14 mouse cellular contexts compared by ENCODE assay signal in the genomic region with DNA sequence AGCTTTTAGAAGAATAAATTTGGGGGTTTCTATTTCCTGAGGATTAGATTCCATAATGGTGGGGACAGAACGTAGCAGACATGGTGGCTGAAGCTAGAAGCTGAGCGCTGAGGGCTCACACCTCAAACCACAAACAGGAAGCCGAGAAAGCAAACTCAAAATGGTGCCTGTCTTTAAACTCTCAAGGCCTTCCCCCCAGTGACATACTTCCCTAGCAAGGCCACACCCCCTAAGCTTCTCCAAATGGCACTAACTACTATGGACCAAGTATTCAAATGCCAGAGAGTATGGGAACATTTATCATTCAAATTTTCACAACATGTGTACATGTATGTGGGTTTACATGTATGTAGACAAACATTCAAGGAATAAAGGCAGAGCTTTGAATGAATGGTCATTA. TPM values are rescaled to one million over a fixed set of nuclear protein-coding genes. Genes with fewer than 3 reads are reported as not detected.
DNase-seq lines count a peak whose midpoint lies in the region; ATAC-seq and TF ChIP-seq lines count a peak whose summit lies in the region.
"Had no signal": no experiment of that assay in that cellular context is flagged by ENCODE, and none has a peak within 500 bp of the region (broad histone marks: within the 10 kb centered on the region; RNA-seq: fewer than 3 reads in every experiment).

No protein-coding gene starts in this region.

- H3K4me1 ChIP-seq in heart, embryonic 11.5 days (ENCODE audit: control insufficient read depth, insufficient read depth, low read length): peaks cover 33% of the 10 kb centered on the region
- peaks cover 14% of the 10 kb centered on the region for H3K4me1 ChIP-seq in stomach, postnatal 0 days (replicated peaks; ENCODE audit: control insufficient read depth, insufficient read depth)

- no peaks in the 10 kb centered on the region for H3K9me3 ChIP-seq in heart, embryonic 11.5 days (replicated peaks; ENCODE audit: control insufficient read depth, low read length)
- no peaks in the 10 kb centered on the region for H3K9me3 ChIP-seq in stomach, postnatal 0 days (ENCODE audit: control insufficient read depth, low read length)
- H3K9me3 ChIP-seq: heart, embryonic 15.5 days; limb, embryonic 12.5 days; neural tube, embryonic 12.5 days had no signal

- TF ChIP-seq CTCF in stomach, postnatal 0 days (IDR thresholded peaks at IDR 0.05; ENCODE audit: low read depth): no peak

- intact Hi-C loops in left cerebral cortex, postnatal 36 days (cut with DNase I): no loop called here

- no peak for TF ChIP-seq EP300 in stomach, postnatal 0 days (optimal IDR thresholded peaks at IDR 0.05)

- H3K4me3 ChIP-seq in heart, embryonic 11.5 days (ENCODE audit: low read depth, low read length): no peak overlapping the region
- H3K4me3 ChIP-seq in stomach, postnatal 0 days (ENCODE audit: low read depth, low read length): no peak overlapping the region
- H3K4me3 ChIP-seq: heart, embryonic 15.5 days; limb, embryonic 12.5 days; neural tube, embryonic 12.5 days had no signal

- DNase-seq in heart, adult 11 months: peak; percentile 70
- DNase-seq in 416B (ENCODE audit: low read depth): peak; percentile 83
- peak; percentile 52 for DNase-seq in ZHBTc4 (ENCODE audit: low read depth, low spot score)
- no peak for DNase-seq in stomach, postnatal 0 days (ENCODE audit: low spot score)
- DNase-seq in left cerebral cortex, postnatal 36 days (ENCODE audit: low spot score in 2 of 2): no peak
- no peak for DNase-seq in right cerebral cortex, postnatal 36 days (ENCODE audit: low spot score in 2 of 2)
- DNase-seq: kidney, adult 11 months had no signal

- H3K27me3 ChIP-seq in heart, embryonic 11.5 days (ENCODE audit: control insufficient read depth, insufficient read depth, low read length): no peaks in the 10 kb centered on the region
- no peaks in the 10 kb centered on the region for H3K27me3 ChIP-seq in stomach, postnatal 0 days (ENCODE audit: control insufficient read depth, insufficient read depth, low read length)
- H3K27me3 ChIP-seq: heart, embryonic 15.5 days; limb, embryonic 12.5 days; neural tube, embryonic 12.5 days had no signal

- WGBS in heart, embryonic 11.5 days (ENCODE audit: insufficient replicate concordance): 82% methylated on average over 3 of the region's 3 CpGs
- 87% methylated on average over 3 of the region's 3 CpGs for WGBS in stomach, postnatal 0 days

- no peak overlapping the region for H3K4me2 ChIP-seq in heart, embryonic 11.5 days
- no peak overlapping the region for H3K4me2 ChIP-seq in stomach, postnatal 0 days (replicated peaks; ENCODE audit: low read depth)
- H3K4me2 ChIP-seq: heart, embryonic 15.5 days; limb, embryonic 12.5 days; neural tube, embryonic 12.5 days had no signal

- no peaks in the 10 kb centered on the region for H3K36me3 ChIP-seq in heart, embryonic 11.5 days (ENCODE audit: control insufficient read depth, insufficient read depth, low read length)
- no peaks in the 10 kb centered on the region for H3K36me3 ChIP-seq in stomach, postnatal 0 days (ENCODE audit: control insufficient read depth, insufficient read depth, low read length)
- H3K36me3 ChIP-seq: heart, embryonic 15.5 days; limb, embryonic 12.5 days; neural tube, embryonic 12.5 days had no signal

- ATAC-seq in heart, embryonic 11.5 days (replicated peaks; ENCODE audit: insufficient number of reproducible peaks, low FRiP score, low TSS enrichment): no peak
- ATAC-seq in megakaryocyte, adult 5-6 weeks (ENCODE audit: poor library complexity, severe bottlenecking): peak; percentile 73
- no peak for ATAC-seq in stomach, postnatal 0 days (ENCODE audit: low FRiP score, low TSS enrichment)

- no peak overlapping the region for H3K9ac ChIP-seq in heart, embryonic 11.5 days (ENCODE audit: low read depth, low read length)
- H3K9ac ChIP-seq in stomach, postnatal 0 days (ENCODE audit: low read length): no peak overlapping the region
- H3K9ac ChIP-seq: heart, embryonic 15.5 days; limb, embryonic 12.5 days; neural tube, embryonic 12.5 days had no signal

- H3K27ac ChIP-seq in heart, embryonic 11.5 days (ENCODE audit: low read depth, low read length): no peak overlapping the region
- no peak overlapping the region for H3K27ac ChIP-seq in stomach, postnatal 0 days (replicated peaks)
- H3K27ac ChIP-seq: heart, embryonic 15.5 days; limb, embryonic 12.5 days; macrophage; neural tube, embryonic 12.5 days had no signal

RNA-seq across cellular contexts. Expression of gene Klf13, which starts 8.6 kb away (rescaled TPM):
- 16.3 and 18.8 TPM in 2 replicates for polyA plus RNA-seq in heart, embryonic 11.5 days (2014; fragmentation: Nextera tagmentation; extraction: Ambion mirVana)
- total RNA-seq in megakaryocyte, adult 5-6 weeks (2015): 108 and 122 TPM in 2 replicates
- total RNA-seq in megakaryocyte, adult 5-6 weeks (2017): 61.7 and 64.4 TPM in 2 replicates
- polyA plus RNA-seq in stomach, postnatal 0 days (2015; fragmentation: Nextera tagmentation; extraction: Ambion mirVana): 25.0 and 26.9 TPM in 2 replicates
- total RNA-seq in left cerebral cortex, postnatal 36 days (2021): 100 to 1,000 TPM; 168 to 175 TPM

RNA-seq across cellular contexts. Expression of gene E030018B13Rik, which starts 13.5 kb away (rescaled TPM):
- not detected in 2 replicates for polyA plus RNA-seq in heart, embryonic 11.5 days (2014; fragmentation: Nextera tagmentation; extraction: Ambion mirVana)
- not detected in 2 replicates for total RNA-seq in megakaryocyte, adult 5-6 weeks (2015)
- total RNA-seq in megakaryocyte, adult 5-6 weeks (2017): not detected in 2 replicates
- polyA plus RNA-seq in stomach, postnatal 0 days (2015; fragmentation: Nextera tagmentation; extraction: Ambion mirVana): not detected in 2 replicates
- total RNA-seq in left cerebral cortex, postnatal 36 days (2021): not detected
- polyA plus RNA-seq: limb, embryonic 12.5 days; macrophage; stomach, embryonic 16.5 days had no signal

Comparison
In these comparisons a context has a peak if more than half of its experiments do, and no peak if none do; other contexts are left out.
1. DNase-seq: peak in heart, adult 11 months (single experiment), 416B (single experiment) and ZHBTc4 (single experiment); none in stomach, postnatal 0 days (single experiment), left cerebral cortex, postnatal 36 days (0 of 2) and right cerebral cortex, postnatal 36 days (0 of 2).